Mouse (Mus musculus) bone marrow macrophage, adult 2 months (primary cell): ENCODE data around the gene Prdx3. TPM values are rescaled to one million over a fixed set of nuclear protein-coding genes. Genes with fewer than 3 reads are reported as not detected.
"Not testable (repeated sequence)": the region's sequence is repeated elsewhere in the genome, so short reads cannot be mapped to it uniquely, and the experiment has no call there.

Experiments used
- H3K27ac ChIP-seq: 2 replicates; pipeline ENCODE4 v1.5.1; 2012; ENCODE audit warnings: low read depth, low read length; ENCODE audit not compliant: insufficient read depth
- H3K4me1 ChIP-seq: 2 replicates; pipeline ENCODE4 v1.6.1; 2012; ENCODE audit warnings: low read length; ENCODE audit not compliant: control insufficient read depth, insufficient read depth
- H3K4me3 ChIP-seq: 2 replicates; pipeline ENCODE4 v1.5.1; 2012; ENCODE audit warnings: mild to moderate bottlenecking, low read length, moderate library complexity; ENCODE audit not compliant: insufficient read depth
- CTCF ChIP-seq: IDR thresholded peaks from 2 replicates; pipeline ENCODE4 v1.5.1; 2012; ENCODE audit warnings: low read depth, mild to moderate bottlenecking, low read length, moderate library complexity
- POLR2A ChIP-seq: IDR thresholded peaks from 2 replicates; pipeline ENCODE4 v1.6.1; 2012; ENCODE audit warnings: mild to moderate bottlenecking, low read depth, low read length, borderline replicate concordance
- polyA plus RNA-seq: library from polyadenylated mRNA; stranded (reverse); fragments of >200 nt; gene quantifications from 2 replicates; pipeline ENCODE4 v1.2.4, GENCODE M21; 2012; ENCODE audit not compliant: missing spikeins, insufficient read depth, insufficient read length

Prdx3 gene
- polyA plus RNA-seq, 1 experiment = 52.5 TPM

DNA sequence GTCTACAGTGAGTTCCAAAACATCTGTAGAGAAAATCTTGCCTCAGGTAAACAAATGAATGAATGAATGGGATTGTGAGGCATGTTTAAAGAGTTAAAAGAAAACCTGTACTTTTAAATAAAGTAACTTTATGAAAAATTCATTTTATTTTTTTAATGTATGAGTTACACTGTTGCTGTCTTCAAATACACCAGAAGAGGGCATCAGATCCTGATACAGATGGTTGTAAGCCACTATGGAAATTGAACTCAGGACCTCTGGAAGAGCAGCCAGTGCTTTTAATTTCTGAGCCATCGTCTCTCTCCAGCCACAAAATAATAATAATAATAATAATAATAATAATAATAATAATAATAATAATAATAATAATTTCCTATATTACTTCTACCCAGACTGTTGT is 3.9 kb downstream of the Prdx3 start:
- no peak overlapping the region for H3K27ac ChIP-seq
- H3K4me1 ChIP-seq = peaks cover 20% of the 10 kb centered on the region
- TF ChIP-seq CTCF (no peak), POLR2A (no peak)
- no peak overlapping the region for H3K4me3 ChIP-seq

DNA sequence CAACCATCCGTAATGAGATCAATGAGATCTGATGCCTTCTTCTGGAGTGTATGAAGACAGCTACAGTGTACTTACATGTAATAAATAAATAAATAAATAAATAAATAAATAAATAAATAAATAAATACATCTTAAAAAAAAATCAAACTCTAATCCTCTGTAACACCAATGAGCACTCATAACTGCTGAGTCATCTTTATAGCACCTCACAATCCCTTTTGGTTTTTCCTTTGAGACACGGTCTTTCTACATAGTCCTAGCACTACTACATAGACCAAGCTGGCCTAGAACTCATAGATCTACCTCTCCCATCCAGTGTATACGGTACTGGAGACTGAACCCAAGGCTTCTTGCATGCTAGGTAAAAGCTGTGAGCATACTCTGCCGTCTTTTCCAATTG is 8.2 kb downstream of the Prdx3 start:
- H3K4me1 ChIP-seq, H3K27ac ChIP-seq: not testable (repeated sequence)

DNA sequence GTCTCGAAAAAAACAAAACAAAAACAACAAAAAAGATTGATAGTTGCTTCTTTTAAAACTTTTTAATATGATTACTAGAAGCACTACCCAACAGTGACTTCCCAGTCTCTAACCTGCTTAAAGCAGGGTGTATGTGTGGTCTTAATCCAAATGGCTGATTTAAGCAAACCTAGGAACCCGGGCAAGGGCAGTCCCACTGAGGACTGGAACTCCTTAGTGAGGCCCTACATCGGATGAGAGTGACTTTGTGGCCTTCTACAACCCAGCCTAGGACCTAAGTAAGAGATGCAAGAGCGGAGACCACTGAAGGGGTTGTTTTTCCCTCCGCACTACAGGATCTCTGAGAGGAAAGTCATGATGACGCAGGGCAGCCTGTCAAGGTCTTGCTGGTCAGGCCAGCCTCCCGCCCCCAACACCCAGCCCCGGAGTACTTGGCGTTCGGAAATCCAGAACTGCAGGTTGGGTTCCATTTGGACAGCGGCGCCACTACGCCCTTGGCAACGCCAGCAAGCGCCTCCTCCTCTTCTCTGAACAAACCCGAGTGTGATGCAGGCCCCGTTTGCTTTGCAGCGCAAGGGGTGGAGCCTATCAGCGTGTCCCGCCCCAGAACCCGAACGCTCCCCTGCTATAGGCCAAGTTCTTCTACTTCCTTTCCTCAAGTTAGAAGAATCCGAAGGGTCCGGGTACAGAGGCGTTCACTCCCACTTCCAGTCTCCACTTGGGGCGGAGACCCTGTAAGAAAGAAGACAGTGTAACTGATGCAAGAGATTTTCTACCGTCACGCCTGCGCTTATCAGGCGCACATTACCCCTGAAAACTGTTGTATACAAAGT is 13.3 kb downstream of the Prdx3 start, which contains the start of gene Sfxn4:
Gene Sfxn4 (minus strand): TSS at position 612 of the 833 bp plus-strand sequence.
- TF ChIP-seq CTCF = no peak
- TF ChIP-seq POLR2A = no peak
- peaks cover 2% of the 10 kb centered on the region; the same call in 1 of the 2 replicates for H3K4me1 ChIP-seq
- peak within 1 kb of the TSS; percentile 70 for H3K4me3 ChIP-seq
- H3K27ac ChIP-seq = peak within 1 kb of the TSS; percentile 15; the same call in 1 of the 2 replicates

More for the DNA sequence above, 8.2 kb downstream of the Prdx3 start:
- H3K4me3 ChIP-seq = not testable (repeated sequence)

DNA sequence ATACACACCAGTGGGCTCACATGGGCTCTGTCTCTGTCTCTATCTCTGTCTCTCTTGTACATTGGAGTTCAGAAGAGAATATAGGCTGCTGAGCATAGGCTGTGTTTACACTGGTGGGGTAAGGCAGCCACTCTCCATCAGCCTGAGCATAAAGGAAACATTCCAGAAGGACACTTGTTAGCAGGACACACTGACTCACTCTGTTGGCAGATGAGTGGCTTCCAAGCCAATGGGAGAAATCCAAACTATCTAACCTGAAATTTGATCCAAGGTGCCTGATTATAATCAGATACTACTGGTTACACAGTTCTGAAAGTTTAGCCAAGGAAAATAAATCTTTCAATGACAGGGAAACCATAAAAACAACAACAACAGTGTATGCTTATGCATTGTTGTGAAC is 28.6 kb downstream of the Prdx3 start:
- TF ChIP-seq POLR2A (no peak), CTCF (no peak)
- H3K4me1 ChIP-seq = no peaks in the 10 kb centered on the region
- H3K4me3 ChIP-seq = no peak overlapping the region
- no peak overlapping the region for H3K27ac ChIP-seq

DNA sequence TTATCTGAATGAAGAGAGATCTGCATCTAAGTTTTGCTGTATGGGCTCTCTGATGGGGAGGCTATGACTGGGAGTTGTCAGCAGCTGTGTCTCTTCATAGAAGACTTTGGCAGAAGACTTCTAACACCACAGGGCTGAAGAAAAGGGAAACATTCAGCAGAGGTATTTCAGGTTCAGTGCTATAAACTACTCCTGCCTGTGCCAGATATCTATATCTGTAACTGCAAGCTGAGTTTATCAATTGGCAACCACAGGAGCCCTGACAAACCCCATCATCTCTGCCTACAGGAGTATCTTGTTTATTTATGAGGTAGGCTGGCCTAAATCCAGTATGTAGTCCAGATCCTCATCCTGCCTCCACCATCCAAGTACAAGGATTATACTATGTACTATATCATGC is 31.0 kb downstream of the Prdx3 start:
- TF ChIP-seq POLR2A (no peak), CTCF (no peak)
- Histone ChIP-seq H3K4me3 (no peak overlapping the region), H3K4me1 (no peaks in the 10 kb centered on the region; the same call in 1 of the 2 replicates), H3K27ac (no peak overlapping the region)

DNA sequence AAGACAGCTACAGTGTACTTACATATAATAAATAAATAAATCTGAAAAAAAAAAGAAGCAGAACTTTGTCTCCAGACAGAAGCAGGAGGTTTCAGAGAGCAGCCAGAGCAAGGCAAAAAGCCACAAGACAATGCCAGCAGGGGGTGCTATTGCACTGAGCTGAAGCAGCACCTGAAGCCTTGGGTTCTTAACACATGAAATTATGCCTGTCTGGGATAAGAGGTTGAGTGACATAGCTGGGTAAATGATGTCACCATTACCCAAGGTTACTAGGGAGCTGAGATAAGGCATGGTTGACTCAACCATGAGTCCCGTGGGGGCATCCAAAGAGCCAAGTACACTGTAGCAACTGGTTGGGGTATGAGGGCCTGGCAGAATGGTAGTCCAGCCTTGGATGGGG is 36.6 kb downstream of the Prdx3 start:
- no peak for TF ChIP-seq POLR2A
- TF ChIP-seq CTCF = peak; percentile 65
- no peaks in the 10 kb centered on the region; the same call in 1 of the 2 replicates for H3K4me1 ChIP-seq

DNA sequence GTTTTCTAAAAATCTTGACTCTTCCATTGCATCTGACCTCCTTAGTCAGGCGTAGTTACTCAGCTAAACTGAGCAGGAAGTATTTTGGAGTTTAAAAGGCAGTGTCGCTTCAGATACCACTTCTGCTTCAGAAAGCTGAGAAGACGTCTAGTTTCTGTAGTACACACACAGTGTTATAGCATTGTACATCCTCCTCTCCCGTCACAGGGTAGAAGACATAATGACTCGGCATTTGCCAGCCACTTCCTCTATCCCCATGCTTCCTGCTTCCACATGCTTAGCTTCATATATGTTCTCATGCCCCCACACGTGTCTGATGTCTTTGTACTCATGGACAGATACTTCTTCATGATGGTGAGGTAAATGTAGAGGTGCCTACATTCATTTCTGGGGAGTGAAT is 55.7 kb downstream of the Prdx3 start:
- no peak for TF ChIP-seq CTCF
- Histone ChIP-seq H3K4me1 (peaks cover 32% of the 10 kb centered on the region), H3K27ac (peak overlapping the region; percentile 84), H3K4me3 (no peak overlapping the region)

More for the DNA sequence above, 36.6 kb downstream of the Prdx3 start:
- Histone ChIP-seq H3K27ac (no peak overlapping the region), H3K4me3 (no peak overlapping the region)

Other genes starting within 250 kb of the Prdx3 start
- gene Nanos1, start 118.6 kb downstream of the Prdx3 start, polyA plus RNA-seq = 1.4 and 1.7 TPM in 2 replicates
- 177 and 182 TPM in 2 replicates for gene Eif3a, start 83.9 kb downstream of the Prdx3 start, polyA plus RNA-seq
- gene Fam45a, start 63.0 kb downstream of the Prdx3 start, polyA plus RNA-seq = 51.1 and 56.4 TPM in 2 replicates
- gene Sfxn4, start 13.1 kb downstream of the Prdx3 start, polyA plus RNA-seq = 6.2 and 9.2 TPM in 2 replicates
- 9.4 and 11.2 TPM in 2 replicates for gene Grk5, start 15.2 kb upstream of the Prdx3 start, polyA plus RNA-seq